Mouse (Mus musculus) ES-E14 (cell line): ENCODE data around the gene Ascl2.

Experiments used
- CHD2 ChIP-seq: IDR thresholded peaks from 2 replicates; pipeline ENCODE4 v1.6.1; 2014; ENCODE audit warnings: mild to moderate bottlenecking, low read depth, low read length, inconsistent platforms
- HCFC1 ChIP-seq: IDR thresholded peaks from 2 replicates; pipeline ENCODE4 v1.6.1; 2012; ENCODE audit warnings: low read length, inconsistent platforms, borderline replicate concordance; ENCODE audit not compliant: insufficient read depth
- MAFK ChIP-seq: IDR thresholded peaks from 2 replicates; pipeline ENCODE4 v1.6.1; 2014; ENCODE audit warnings: mild to moderate bottlenecking, low read depth, low read length, inconsistent platforms; ENCODE audit not compliant: insufficient read depth
- ZC3H11A ChIP-seq: IDR thresholded peaks from 2 replicates; pipeline ENCODE4 v1.6.1; 2012; ENCODE audit warnings: low read depth, mild to moderate bottlenecking, inconsistent platforms, low read length, borderline replicate concordance
- ZNF384 ChIP-seq: IDR thresholded peaks from 2 replicates; pipeline ENCODE4 v1.6.1; 2012; ENCODE audit warnings: low read depth, low read length, inconsistent platforms

DNA sequence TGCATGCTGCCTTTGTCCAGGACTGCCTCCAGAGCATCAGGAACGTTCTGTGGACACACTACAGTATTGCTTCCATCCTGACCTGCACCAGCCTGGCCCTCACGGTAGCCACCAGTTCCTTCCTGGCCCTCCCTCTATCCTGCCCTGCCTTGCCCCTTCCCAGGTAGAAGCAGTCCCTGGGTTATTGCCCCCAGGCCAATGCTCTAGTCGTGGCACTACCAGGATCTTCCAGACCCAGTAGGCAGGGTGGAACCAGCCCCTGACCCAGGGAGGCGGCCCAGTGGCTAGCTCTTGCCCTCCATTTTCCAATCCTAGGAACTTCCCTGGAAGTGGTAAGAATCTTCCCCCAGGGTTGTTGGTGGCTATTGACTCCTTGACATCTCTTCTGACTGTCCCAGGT, 48.1 kb upstream of the Ascl2 start:
- no peak for TF ChIP-seq ZNF384
- no peak for TF ChIP-seq MAFK
- TF ChIP-seq CHD2: no peak
- no peak for TF ChIP-seq HCFC1
- TF ChIP-seq ZC3H11A: no peak
